Comparison of ENCODE assay signal across 7 mouse cellular contexts in genomic region chr15:11064558-11065411, GRCm38 (mm10). TPM values are rescaled to one million over a fixed set of nuclear protein-coding genes. Genes with fewer than 3 reads are reported as not detected.
A peak's percentile ranks its signal among the peaks of the same experiment; 100 is the strongest.
DNase-seq lines count a peak whose midpoint lies in the region; ATAC-seq lines count a peak whose summit lies in the region.

Gene Adamts12, plus strand, starts transcription at chr15:11064790.

- H3K9ac ChIP-seq in embryonic facial prominence, embryonic 13.5 days: peak within 1 kb of the TSS; percentile 65
- peak within 1 kb of the TSS; percentile 83 for H3K9ac ChIP-seq in heart, embryonic 13.5 days
- H3K9ac ChIP-seq in kidney, embryonic 15.5 days: peak within 1 kb of the TSS; percentile 44

- ATAC-seq in embryonic facial prominence, embryonic 13.5 days (ENCODE audit: insufficient number of reproducible peaks, insufficient read depth, low FRiP score, low TSS enrichment, low read depth): peak; percentile 80
- ATAC-seq in heart, embryonic 13.5 days (ENCODE audit: extremely low read depth, insufficient number of reproducible peaks, low FRiP score, low TSS enrichment): peak; percentile 72; the same call in 1 of the 2 replicates
- ATAC-seq in kidney, embryonic 15.5 days (replicated peaks; ENCODE audit: low FRiP score): peak; percentile 93

- peak within 1 kb of the TSS; percentile 89 for H3K27ac ChIP-seq in embryonic facial prominence, embryonic 13.5 days
- peak within 1 kb of the TSS; percentile 82 for H3K27ac ChIP-seq in heart, embryonic 13.5 days (replicated peaks)
- H3K27ac ChIP-seq in kidney, embryonic 15.5 days: peak within 1 kb of the TSS; percentile 97

- H3K9me3 ChIP-seq in embryonic facial prominence, embryonic 13.5 days: no peaks in the 10 kb centered on the region
- H3K9me3 ChIP-seq in heart, embryonic 13.5 days: no peaks in the 10 kb centered on the region
- H3K9me3 ChIP-seq in kidney, embryonic 15.5 days (replicated peaks): no peaks in the 10 kb centered on the region

- peaks cover 47% of the 10 kb centered on the region for H3K4me1 ChIP-seq in embryonic facial prominence, embryonic 13.5 days
- peaks cover 19% of the 10 kb centered on the region for H3K4me1 ChIP-seq in heart, embryonic 13.5 days
- H3K4me1 ChIP-seq in kidney, embryonic 15.5 days: peaks cover 40% of the 10 kb centered on the region

- H3K36me3 ChIP-seq in embryonic facial prominence, embryonic 13.5 days: no peaks in the 10 kb centered on the region
- no peaks in the 10 kb centered on the region for H3K36me3 ChIP-seq in heart, embryonic 13.5 days
- no peaks in the 10 kb centered on the region for H3K36me3 ChIP-seq in kidney, embryonic 15.5 days

- H3K27me3 ChIP-seq in embryonic facial prominence, embryonic 13.5 days: no peaks in the 10 kb centered on the region
- no peaks in the 10 kb centered on the region for H3K27me3 ChIP-seq in heart, embryonic 13.5 days (replicated peaks)
- H3K27me3 ChIP-seq in kidney, embryonic 15.5 days: no peaks in the 10 kb centered on the region

- 2% methylated on average over 25 of the region's 25 CpGs for WGBS in embryonic facial prominence, embryonic 13.5 days
- WGBS in heart, embryonic 13.5 days: 2% methylated on average over 25 of the region's 25 CpGs
- WGBS in kidney, embryonic 15.5 days: 1% methylated on average over 25 of the region's 25 CpGs

- H3K4me2 ChIP-seq in embryonic facial prominence, embryonic 13.5 days: peak within 1 kb of the TSS; percentile 60
- peak within 1 kb of the TSS; percentile 87 for H3K4me2 ChIP-seq in heart, embryonic 13.5 days
- H3K4me2 ChIP-seq in kidney, embryonic 15.5 days: peak within 1 kb of the TSS; percentile 72

- H3K4me3 ChIP-seq in embryonic facial prominence, embryonic 13.5 days: peak within 1 kb of the TSS; percentile 43
- peak within 1 kb of the TSS; percentile 60 for H3K4me3 ChIP-seq in heart, embryonic 13.5 days
- peak within 1 kb of the TSS; percentile 44 for H3K4me3 ChIP-seq in kidney, embryonic 15.5 days (replicated peaks)

- peak; percentile 74 for DNase-seq in adrenal gland, postnatal 10 days
- peak; percentile 89 for DNase-seq in lung, postnatal 10 days
- peak; percentile 83 for DNase-seq in skeletal muscle tissue, adult 2 months (ENCODE audit: low read depth, low spot score)
- DNase-seq in layer of hippocampus, postnatal 25 days (ENCODE audit: extremely low spot score in 1 of 2, low spot score in 1 of 2): no peak

RNA-seq across cellular contexts. Expression of gene Adamts12, which starts in this region (rescaled TPM):
- total RNA-seq in adrenal gland, postnatal 10 days (2021): 10 to 100 TPM; 16.9 to 19.2 TPM
- polyA plus RNA-seq in embryonic facial prominence, embryonic 13.5 days (2015; fragmentation: Nextera tagmentation; extraction: Ambion mirVana): 6.0 and 6.6 TPM in 2 replicates
- polyA plus RNA-seq in heart, embryonic 13.5 days (2015; fragmentation: Nextera tagmentation; extraction: Ambion mirVana): 0.98 and 1.2 TPM in 2 replicates
- 3.9 and 4.0 TPM in 2 replicates for polyA plus RNA-seq in kidney, embryonic 15.5 days (2015; fragmentation: Nextera tagmentation; extraction: Ambion mirVana)
- under 1 TPM; 0.85 to 0.86 TPM for total RNA-seq in layer of hippocampus, postnatal 25 days (2021)

Comparison
In these comparisons a context has a peak if more than half of its experiments do, and no peak if none do; other contexts are left out.
1. RNA of gene Adamts12 (total RNA-seq): 16.9 to 19.2 TPM in adrenal gland, postnatal 10 days; 0.85 to 0.86 TPM in layer of hippocampus, postnatal 25 days; every median in the first group is over 4 times any median in the second.
2. DNase-seq: peak in adrenal gland, postnatal 10 days (single experiment), lung, postnatal 10 days (single experiment) and skeletal muscle tissue, adult 2 months (single experiment); none in layer of hippocampus, postnatal 25 days (0 of 2).
3. Peak in every context shown above with its lines, with median percentiles within 50 percentile points of each other: ATAC-seq, H3K27ac ChIP-seq, H3K4me2 ChIP-seq, H3K4me3 ChIP-seq and H3K9ac ChIP-seq.